Comparison of ENCODE assay signal across 18 mouse cellular contexts in the genomic region with DNA sequence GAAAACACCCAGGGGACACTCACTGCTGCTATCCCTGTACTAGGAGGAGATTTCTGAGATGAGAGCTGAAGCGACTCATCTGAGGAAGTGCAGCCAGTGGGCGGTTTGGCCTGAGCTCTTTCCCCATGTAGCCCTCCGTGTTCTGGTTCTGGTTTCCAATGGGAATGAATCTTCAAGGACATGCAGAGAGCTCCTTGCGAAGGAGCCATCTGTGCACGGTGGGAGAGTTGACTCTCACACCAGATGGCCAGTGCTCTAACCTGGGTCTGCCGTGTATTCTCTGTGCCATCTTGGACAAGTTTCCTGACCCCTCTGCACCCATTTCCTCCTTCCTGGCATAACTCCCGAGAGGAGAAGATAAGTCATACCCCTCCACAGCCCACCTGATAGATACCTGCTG. TPM values are rescaled to one million over a fixed set of nuclear protein-coding genes. Genes with fewer than 3 reads are reported as not detected.
DNase-seq lines count a peak whose midpoint lies in the region; ATAC-seq and TF ChIP-seq lines count a peak whose summit lies in the region.
"Had no signal": no experiment of that assay in that cellular context is flagged by ENCODE, and none has a peak within 500 bp of the region (broad histone marks: within the 10 kb centered on the region; RNA-seq: fewer than 3 reads in every experiment).

No protein-coding gene starts in this region.

- H3K4me3 ChIP-seq in liver, adult 2 months (ENCODE audit: insufficient read depth, low read depth, low read length): no peak overlapping the region
- no peak overlapping the region for H3K4me3 ChIP-seq in small intestine, adult 2 months (ENCODE audit: low read depth, low read length)
- H3K4me3 ChIP-seq: hindbrain, embryonic 10.5 days; limb, embryonic 10.5 days; lung, embryonic 15.5 days; midbrain, embryonic 10.5 days; neural tube, embryonic 12.5 days had no signal

- peak overlapping the region; percentile 82 for H3K27ac ChIP-seq in liver, adult 2 months (replicated peaks; ENCODE audit: insufficient read depth, low read depth, low read length)
- H3K27ac ChIP-seq in small intestine, adult 2 months (ENCODE audit: insufficient read depth, low read depth, low read length): peak overlapping the region; percentile 82; the same call in 1 of the 2 replicates
- H3K27ac ChIP-seq: hindbrain, embryonic 10.5 days; limb, embryonic 10.5 days; liver, embryonic 14.5 days; lung, embryonic 15.5 days; midbrain, embryonic 10.5 days; neural tube, embryonic 12.5 days had no signal

- ATAC-seq in cerebellum, adult (ENCODE audit: insufficient number of reproducible peaks, low FRiP score, low TSS enrichment): peak; percentile 78

- no peak for TF ChIP-seq POLR2A in liver, adult 2 months (IDR thresholded peaks at IDR 0.05; ENCODE audit: extremely low read depth, insufficient read depth, low read length)
- TF ChIP-seq POLR2A in small intestine, adult 2 months (IDR thresholded peaks at IDR 0.05; ENCODE audit: low read depth, low read length): no peak

- 82% methylated on average over 7 of the region's 7 CpGs for WGBS in liver, adult 2 months
- 76% methylated on average over 7 of the region's 7 CpGs for WGBS in small intestine, adult 2 months

- H3K36me3 ChIP-seq in liver, adult 2 months (ENCODE audit: control insufficient read depth, insufficient read depth, low read length): no peaks in the 10 kb centered on the region
- no peaks in the 10 kb centered on the region for H3K36me3 ChIP-seq in small intestine, adult 2 months (ENCODE audit: control insufficient read depth, insufficient read depth, low read length)
- H3K36me3 ChIP-seq: hindbrain, embryonic 10.5 days; limb, embryonic 10.5 days; lung, embryonic 15.5 days; midbrain, embryonic 10.5 days; neural tube, embryonic 12.5 days had no signal

- no peaks in the 10 kb centered on the region for H3K27me3 ChIP-seq in liver, adult 2 months (ENCODE audit: control insufficient read depth, insufficient read depth, low read length)
- no peaks in the 10 kb centered on the region for H3K27me3 ChIP-seq in small intestine, adult 2 months (ENCODE audit: control insufficient read depth, insufficient read depth, low read length)
- H3K27me3 ChIP-seq: neural tube, embryonic 12.5 days had no signal

- no peaks in the 10 kb centered on the region for H3K79me2 ChIP-seq in liver, adult 2 months (ENCODE audit: control insufficient read depth, insufficient read depth, low read length)

- DNase-seq in cerebellum, postnatal 4 days (ENCODE audit: low spot score in 2 of 2): no peak
- DNase-seq in liver, adult 2 months (ENCODE audit: extremely low read depth, low read depth, low spot score): no peak
- no peak for DNase-seq in liver
- DNase-seq in cerebellum, adult 8-10 months: peak; percentile 84
- DNase-seq in adrenal gland, postnatal 14 days: no peak
- no peak for DNase-seq in lung, postnatal 10 days
- DNase-seq: adrenal gland, postnatal 36 days; gastrocnemius, postnatal 14 days; kidney, postnatal 14 days; thymus, postnatal 25 days had no signal

- peaks cover 29% of the 10 kb centered on the region for H3K4me1 ChIP-seq in liver, adult 2 months (ENCODE audit: control insufficient read depth, insufficient read depth, low read length)
- H3K4me1 ChIP-seq in small intestine, adult 2 months (ENCODE audit: control insufficient read depth, insufficient read depth, insufficient read length, low read length): peaks cover 55% of the 10 kb centered on the region
- H3K4me1 ChIP-seq: lung, embryonic 15.5 days had no signal

- H3K9ac ChIP-seq in liver, adult 2 months (ENCODE audit: low read depth, low read length): no peak overlapping the region
- H3K9ac ChIP-seq: liver, embryonic 14.5 days; lung, embryonic 15.5 days; neural tube, embryonic 12.5 days had no signal

- TF ChIP-seq CTCF in liver, adult 2 months (IDR thresholded peaks at IDR 0.05; ENCODE audit: low read depth, low read length): no peak
- TF ChIP-seq CTCF in small intestine, adult 2 months (IDR thresholded peaks at IDR 0.05; ENCODE audit: extremely low read depth, insufficient read length, insufficient replicate concordance, low read depth, low read length): no peak

RNA-seq across cellular contexts. Expression of a gene that starts 20.7 kb away (rescaled TPM):
- total RNA-seq in liver, adult 2 months (2014; rRNA removed): 12.9 and 15.7 TPM in 2 replicates
- polyA plus RNA-seq in liver, adult 2 months (2012; rRNA removed): 16.5 and 19.4 TPM in 2 replicates
- 30.4 and 31.0 TPM in 2 replicates for polyA plus RNA-seq in small intestine, adult 2 months (2012; rRNA removed)
- total RNA-seq in adrenal gland, postnatal 14 days (2021): 23.7 and 27.2 TPM in 2 replicates

RNA-seq across cellular contexts. Expression of a gene that starts 32.0 kb away (rescaled TPM):
- total RNA-seq in liver, adult 2 months (2014; rRNA removed): 26.6 and 31.5 TPM in 2 replicates
- 11.5 and 12.7 TPM in 2 replicates for polyA plus RNA-seq in liver, adult 2 months (2012; rRNA removed)
- 14.4 and 27.4 TPM in 2 replicates for polyA plus RNA-seq in small intestine, adult 2 months (2012; rRNA removed)
- 60.2 and 61.5 TPM in 2 replicates for total RNA-seq in adrenal gland, postnatal 14 days (2021)
